Mouse (Mus musculus) 416B (cell line): Measurements from ENCODE around the gene Olfr564.

Source experiments
- DNase-seq: peaks from one replicate; pipeline ENCODE4 v3.0.0; 2011; ENCODE audit warnings: low read depth

Gene Olfr564

DNA sequence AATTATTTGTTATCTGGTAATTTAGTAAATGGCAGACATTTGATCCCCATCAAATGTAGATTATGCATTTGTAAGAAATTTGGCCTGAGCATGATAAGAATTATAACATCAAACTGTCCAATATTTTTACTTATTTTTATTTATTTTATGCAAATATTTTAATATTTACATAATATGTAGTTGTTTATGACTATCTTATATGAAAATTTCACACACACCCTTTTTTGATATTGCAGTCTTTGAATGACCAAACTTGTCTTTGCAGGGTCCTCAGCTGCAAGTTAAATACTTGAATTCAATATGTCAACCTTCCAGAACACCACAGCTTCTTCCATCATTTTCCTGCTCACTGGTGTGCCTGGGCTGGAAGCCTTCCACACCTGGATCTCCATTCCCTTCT lies at the start of gene Olfr564:
TSS of gene Olfr564 (plus strand) at position 301 of the 400 bp plus-strand sequence.
- no peak for DNase-seq

DNA sequence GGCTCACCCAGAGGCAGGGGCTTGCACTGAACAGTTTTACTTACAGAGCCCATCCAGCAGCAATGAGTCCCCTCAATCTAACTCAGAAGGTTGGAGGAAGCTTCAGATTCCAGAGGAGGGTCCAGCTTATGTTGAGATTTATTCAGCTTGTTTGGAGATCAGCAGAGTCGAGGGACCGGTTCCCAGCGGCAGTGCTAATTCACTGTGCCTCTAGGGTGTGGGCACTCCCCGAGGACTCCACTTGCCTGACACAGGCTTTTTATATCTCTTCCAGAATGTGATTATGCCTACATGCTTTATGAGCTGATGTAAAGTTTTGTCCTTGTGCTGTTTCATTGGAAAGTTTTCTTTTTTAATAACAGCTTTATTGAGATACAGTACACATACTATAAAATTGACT lies 44.0 kb upstream of the Olfr564 start, which contains the start of the genes Olfr560 and Olfr78:
TSS of gene Olfr560 (minus strand) at position 101 of the 400 bp plus-strand sequence.
TSS of gene Olfr78 (minus strand) at position 206 of the 400 bp plus-strand sequence.
- DNase-seq: no peak

DNA sequence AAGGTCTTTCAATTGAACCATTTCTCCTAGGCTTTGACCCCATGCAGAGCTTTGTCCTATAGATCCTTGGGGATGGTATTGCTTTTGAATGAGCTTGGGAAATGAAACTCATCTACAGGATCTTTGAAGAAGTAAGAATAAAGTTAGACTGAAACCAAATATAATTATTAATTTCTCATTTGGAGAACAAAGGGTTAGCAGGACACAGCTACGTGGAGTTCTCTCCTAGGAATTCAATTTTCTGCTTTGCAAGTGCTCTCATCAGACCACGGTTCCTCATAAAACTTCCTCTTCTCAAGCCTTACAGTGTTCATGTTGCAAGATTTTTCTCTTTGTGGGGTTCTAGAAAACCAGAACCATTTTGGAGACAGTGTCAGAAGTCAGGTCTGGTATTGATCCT lies 32.4 kb upstream of the Olfr564 start, which contains the start of gene Olfr561:
TSS of gene Olfr561 (plus strand) at position 301 of the 400 bp plus-strand sequence.
- DNase-seq: no peak
